Mouse (Mus musculus) cortical plate, adult 2 months (tissue): Measurements from ENCODE around the gene Baz1b.

Source experiments
- CTCF ChIP-seq: fragments of 200-500 bp; IDR thresholded peaks from 2 replicates; pipeline ENCODE4 v1.5.1; 2011; ENCODE audit warnings: mild to moderate bottlenecking, control low read depth, low read length; ENCODE audit not compliant: insufficient read depth; ENCODE audit errors: extremely low read depth
- POLR2A ChIP-seq: fragments of 200-500 bp; IDR thresholded peaks from 2 replicates; pipeline ENCODE4 v1.6.1; 2011; ENCODE audit warnings: mild to moderate bottlenecking, low read length, control low read depth; ENCODE audit not compliant: insufficient read depth; ENCODE audit errors: extremely low read depth

GRCm38 (mm10) chr5:135224169-135224568 lies 37.1 kb downstream of the Baz1b start:
- TF ChIP-seq POLR2A (no peak), CTCF (no peak)
